Mouse (Mus musculus) midbrain, embryonic 16.5 days (tissue): ENCODE results near the gene Slc41a1. TPM values are rescaled to one million over a fixed set of nuclear protein-coding genes. Genes with fewer than 3 reads are reported as not detected.

Experiments
- ATAC-seq: fragments of 200-750 bp; cut with Nextera tagmentation; 2 replicates; pipeline ENCODE4 v1.8.0; 2017; ENCODE audit warnings: moderate TSS enrichment
- H3K27ac ChIP-seq: fragments of 300-500 bp; sonication (generic); 2 replicates; pipeline ENCODE4 v1.5.1; 2014; ENCODE audit warnings: mild to moderate bottlenecking, low read length, mixed read lengths
- H3K27me3 ChIP-seq: fragments of 300-500 bp; sonication (generic); 2 replicates; pipeline ENCODE4 v1.6.1; 2014; ENCODE audit warnings: low read depth, low read length, mixed read lengths; ENCODE audit not compliant: control insufficient read depth, insufficient read depth
- H3K36me3 ChIP-seq: fragments of 300-500 bp; sonication (generic); 2 replicates; pipeline ENCODE4 v1.6.1; 2014; ENCODE audit warnings: mild to moderate bottlenecking, low read length, moderate library complexity, mixed read lengths; ENCODE audit not compliant: control insufficient read depth, insufficient read depth
- H3K4me1 ChIP-seq: fragments of 300-500 bp; sonication (generic); 2 replicates; pipeline ENCODE4 v1.6.1; 2014; ENCODE audit warnings: mild to moderate bottlenecking, low read length, mixed read lengths; ENCODE audit not compliant: control insufficient read depth, insufficient read depth
- H3K4me2 ChIP-seq: fragments of 300-500 bp; sonication (generic); 2 replicates; pipeline ENCODE4 v1.6.1; 2014; ENCODE audit warnings: mild to moderate bottlenecking, low read length, mixed read lengths
- H3K4me3 ChIP-seq: fragments of 300-500 bp; sonication (generic); 2 replicates; pipeline ENCODE4 v1.5.1; 2014; ENCODE audit warnings: low read depth, mild to moderate bottlenecking, low read length, moderate library complexity, mixed read lengths
- H3K9ac ChIP-seq: fragments of 300-500 bp; sonication (generic); 2 replicates; pipeline ENCODE4 v1.6.1; 2014; ENCODE audit warnings: low read depth, low read length, mixed read lengths
- H3K9me3 ChIP-seq: fragments of 300-500 bp; sonication (generic); replicated peaks from 2 replicates; pipeline ENCODE4 v1.6.1; 2014; ENCODE audit warnings: mild to moderate bottlenecking, low read length, mixed read lengths; ENCODE audit not compliant: control insufficient read depth, poor library complexity, severe bottlenecking
- WGBS: fragments of 180-500 bp; shearing (Covaris S2); extraction: QIAGEN DNeasy Blood & Tissue Kit; methylation state at CpG from one replicate; pipeline ENCODE4 v1.1.7; 2014; 5-methylcytosine and 5-hydroxymethylcytosine counted together
- polyA plus RNA-seq: library from polyadenylated mRNA; unstranded; fragments of >200 nt; fragmentation: Nextera tagmentation; extraction: Ambion mirVana; gene quantifications from 2 replicates; pipeline ENCODE4 v1.2.1, GENCODE M21; 2015

The Slc41a1 gene
- polyA plus RNA-seq, 1 experiment from 2014 or later: 17.7 TPM

- H3K4me1 ChIP-seq: no peaks in the 10 kb centered on the region
- no peaks in the 10 kb centered on the region for H3K36me3 ChIP-seq
- H3K4me3 ChIP-seq: no peak overlapping the region
- no peaks in the 10 kb centered on the region for H3K27me3 ChIP-seq
- WGBS: 65% methylated on average over 2 of the region's 2 CpGs
- no peak overlapping the region for H3K27ac ChIP-seq
- no peak overlapping the region for H3K9ac ChIP-seq
- no peak overlapping the region for H3K4me2 ChIP-seq
- no peak for ATAC-seq
- no peaks in the 10 kb centered on the region for H3K9me3 ChIP-seq
Observed at GRCm38 (mm10) chr1:131886173-131886572, 58.9 kb downstream of the Slc41a1 start.

GRCm38 (mm10) chr1:131886641-131887040, 59.3 kb downstream of the Slc41a1 start:
- Histone ChIP-seq H3K9me3 (no peaks in the 10 kb centered on the region), H3K27me3 (no peaks in the 10 kb centered on the region), H3K27ac (no peak overlapping the region), H3K36me3 (no peaks in the 10 kb centered on the region), H3K4me3 (no peak overlapping the region), H3K4me1 (no peaks in the 10 kb centered on the region), H3K9ac (no peak overlapping the region), H3K4me2 (no peak overlapping the region)
- 89% methylated on average over 3 of the region's 3 CpGs for WGBS
- ATAC-seq: no peak

DNA sequence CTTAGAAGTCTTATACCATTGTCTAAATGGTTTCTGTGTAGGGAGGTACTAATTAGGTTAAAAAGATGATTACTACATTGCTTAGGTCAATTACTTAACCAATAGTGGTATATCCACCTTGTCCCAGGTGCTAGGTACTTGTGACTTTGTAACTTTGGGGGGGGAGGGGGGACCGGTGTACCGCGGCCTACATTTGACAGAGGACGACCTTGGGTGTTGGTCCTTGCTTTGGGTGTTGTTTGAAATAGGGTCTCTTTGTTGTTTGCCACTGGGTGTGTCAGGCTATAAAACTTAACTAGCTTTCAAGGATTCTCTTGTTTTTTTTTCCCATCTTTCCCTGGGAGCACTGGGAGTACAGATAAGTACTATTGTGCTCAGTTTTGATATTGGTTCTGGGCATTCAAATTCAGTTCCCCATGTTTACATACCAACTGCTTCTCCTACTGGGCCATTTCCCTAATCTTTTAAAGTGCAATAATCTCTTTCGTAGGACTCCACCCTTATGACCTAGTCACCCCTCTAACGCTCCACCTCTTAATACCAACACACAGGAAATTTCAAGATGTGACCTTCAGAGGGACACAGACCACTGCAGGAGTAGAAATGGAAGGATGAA, 62.9 kb downstream of the Slc41a1 start:
- no peak overlapping the region for H3K4me3 ChIP-seq
- H3K9me3 ChIP-seq: no peaks in the 10 kb centered on the region
- WGBS: 77% methylated on average over 6 of the region's 6 CpGs
- H3K27me3 ChIP-seq: no peaks in the 10 kb centered on the region
- no peaks in the 10 kb centered on the region for H3K36me3 ChIP-seq
- ATAC-seq: no peak
- H3K27ac ChIP-seq: no peak overlapping the region
- no peak overlapping the region for H3K9ac ChIP-seq
- H3K4me2 ChIP-seq: no peak overlapping the region
- no peaks in the 10 kb centered on the region for H3K4me1 ChIP-seq

DNA sequence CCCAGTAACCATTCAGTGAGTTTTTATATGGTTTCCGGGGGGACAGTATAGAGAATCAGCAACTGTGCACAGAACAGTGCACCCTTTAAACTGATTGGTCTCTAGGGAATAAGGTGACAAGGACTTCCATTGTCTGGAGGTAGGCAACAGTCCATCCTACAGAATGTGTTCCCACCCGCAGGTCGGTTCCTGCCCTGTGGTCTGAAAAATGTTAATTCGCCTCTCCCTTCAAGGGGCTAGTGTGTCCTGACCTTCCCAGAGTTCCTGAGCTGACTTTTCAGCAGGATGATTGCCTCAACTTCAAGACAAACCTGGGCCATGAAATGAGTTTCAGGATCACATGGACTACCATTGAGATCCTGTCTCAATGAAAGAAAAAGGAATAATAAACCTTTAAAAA, 64.1 kb downstream of the Slc41a1 start:
- H3K9me3 ChIP-seq: no peaks in the 10 kb centered on the region
- WGBS: 74% methylated on average over 4 of the region's 4 CpGs

More for the DNA sequence above, 64.1 kb downstream of the Slc41a1 start:
- no peaks in the 10 kb centered on the region for H3K36me3 ChIP-seq
- no peak overlapping the region for H3K4me3 ChIP-seq
- ATAC-seq: no peak
- H3K9ac ChIP-seq: no peak overlapping the region
- H3K4me1 ChIP-seq: no peaks in the 10 kb centered on the region
- no peak overlapping the region for H3K27ac ChIP-seq
- no peaks in the 10 kb centered on the region for H3K27me3 ChIP-seq
- no peak overlapping the region for H3K4me2 ChIP-seq

Other genes with a start within 250 kb of the Slc41a1 start
- gene Avpr1b, start 228.3 kb upstream of the Slc41a1 start, polyA plus RNA-seq: not detected in 2 replicates
- gene Ctse, start 189.2 kb upstream of the Slc41a1 start, polyA plus RNA-seq: not detected in 2 replicates
- gene Rab7b, start 138.8 kb upstream of the Slc41a1 start, polyA plus RNA-seq: 0.68 and 0.87 TPM in 2 replicates
- 0.04 TPM in 2 replicates for gene Slc26a9, start 83.5 kb upstream of the Slc41a1 start, polyA plus RNA-seq
- gene Pm20d1, start 30.1 kb upstream of the Slc41a1 start, polyA plus RNA-seq: 0.15 and 0.46 TPM in 2 replicates
- 6.7 and 7.6 TPM in 2 replicates for gene Rab29, start 39.7 kb downstream of the Slc41a1 start, polyA plus RNA-seq
- 50.1 and 53.6 TPM in 2 replicates for gene Nucks1, start 83.0 kb downstream of the Slc41a1 start, polyA plus RNA-seq
- 2.3 and 2.7 TPM in 2 replicates for gene Slc45a3, start 135.5 kb downstream of the Slc41a1 start, polyA plus RNA-seq
- 8.1 and 8.7 TPM in 2 replicates for gene Elk4, start 180.1 kb downstream of the Slc41a1 start, polyA plus RNA-seq
- 7.7 and 10.4 TPM in 2 replicates for gene Mfsd4a, start 240.6 kb downstream of the Slc41a1 start, polyA plus RNA-seq